Mouse (Mus musculus) right cerebral cortex, postnatal 14 days (tissue): ENCODE data around the gene Nudt19.
"Not testable (repeated sequence)": the region's sequence is repeated elsewhere in the genome, so short reads cannot be mapped to it uniquely, and the experiment has no call there.

ENCODE experiments used
- DNase-seq: peaks from one replicate; pipeline ENCODE4 v3.0.0; 2022

Nudt19 gene

GRCm38 (mm10) chr7:35564872-35565271, 8.8 kb upstream of the Nudt19 start:
- DNase-seq, result not testable (repeated sequence)

GRCm38 (mm10) chr7:35564067-35564865, 8.2 kb upstream of the Nudt19 start:
- DNase-seq, result no peak

- no peak for DNase-seq
These were observed 7.0 kb upstream of the Nudt19 start for GRCm38 (mm10) chr7:35563071-35563470.

- DNase-seq, result no peak
These were observed 3.7 kb upstream of the Nudt19 start for GRCm38 (mm10) chr7:35559838-35560237.

- no peak for DNase-seq
These were observed 2.6 kb upstream of the Nudt19 start for GRCm38 (mm10) chr7:35558681-35559080.

- no peak for DNase-seq
These were observed 1.5 kb upstream of the Nudt19 start for GRCm38 (mm10) chr7:35557577-35557976.

- DNase-seq, result no peak
These were observed 801 bp upstream of the Nudt19 start for GRCm38 (mm10) chr7:35556905-35557304.

- DNase-seq, result peak; percentile 89
These were observed 590 bp downstream of the Nudt19 start for GRCm38 (mm10) chr7:35555224-35556204.

- DNase-seq, result peak; percentile 52
These were observed 1.4 kb downstream of the Nudt19 start for GRCm38 (mm10) chr7:35554605-35555175.

GRCm38 (mm10) chr7:35553751-35554604, 2.1 kb downstream of the Nudt19 start:
- DNase-seq, result peak; percentile 58

GRCm38 (mm10) chr7:35545881-35546280, 10.2 kb downstream of the Nudt19 start:
- DNase-seq, result peak; percentile 63

- DNase-seq, result no peak
These were observed 18.5 kb downstream of the Nudt19 start, which contains the start of gene Tdrd12 for GRCm38 (mm10) chr7:35537562-35537961. Tdrd12 (minus strand) TSS chr7:35537745.

- no peak for DNase-seq
These were observed 20.2 kb downstream of the Nudt19 start for GRCm38 (mm10) chr7:35535750-35536512.

- not testable (repeated sequence) for DNase-seq
These were observed 25.6 kb downstream of the Nudt19 start for GRCm38 (mm10) chr7:35530544-35530943.

GRCm38 (mm10) chr7:35530026-35530425, 26.1 kb downstream of the Nudt19 start:
- no peak for DNase-seq

- no peak for DNase-seq
These were observed 29.3 kb downstream of the Nudt19 start for GRCm38 (mm10) chr7:35526795-35527194.

- peak; percentile 15 for DNase-seq
These were observed 54.1 kb downstream of the Nudt19 start for GRCm38 (mm10) chr7:35501995-35502394.

GRCm38 (mm10) chr7:35497516-35497915, 58.6 kb downstream of the Nudt19 start:
- DNase-seq, result no peak
